Mouse (Mus musculus): ENCODE measurements around the gene Prkar1b. TPM values are rescaled to one million over a fixed set of nuclear protein-coding genes. Genes with fewer than 3 reads are reported as not detected.
A peak's percentile ranks its signal among the peaks of the same experiment; 100 is the strongest.

Gene Prkar1b
- polyA plus RNA-seq, 1 experiment, result 3.8 TPM

DNA sequence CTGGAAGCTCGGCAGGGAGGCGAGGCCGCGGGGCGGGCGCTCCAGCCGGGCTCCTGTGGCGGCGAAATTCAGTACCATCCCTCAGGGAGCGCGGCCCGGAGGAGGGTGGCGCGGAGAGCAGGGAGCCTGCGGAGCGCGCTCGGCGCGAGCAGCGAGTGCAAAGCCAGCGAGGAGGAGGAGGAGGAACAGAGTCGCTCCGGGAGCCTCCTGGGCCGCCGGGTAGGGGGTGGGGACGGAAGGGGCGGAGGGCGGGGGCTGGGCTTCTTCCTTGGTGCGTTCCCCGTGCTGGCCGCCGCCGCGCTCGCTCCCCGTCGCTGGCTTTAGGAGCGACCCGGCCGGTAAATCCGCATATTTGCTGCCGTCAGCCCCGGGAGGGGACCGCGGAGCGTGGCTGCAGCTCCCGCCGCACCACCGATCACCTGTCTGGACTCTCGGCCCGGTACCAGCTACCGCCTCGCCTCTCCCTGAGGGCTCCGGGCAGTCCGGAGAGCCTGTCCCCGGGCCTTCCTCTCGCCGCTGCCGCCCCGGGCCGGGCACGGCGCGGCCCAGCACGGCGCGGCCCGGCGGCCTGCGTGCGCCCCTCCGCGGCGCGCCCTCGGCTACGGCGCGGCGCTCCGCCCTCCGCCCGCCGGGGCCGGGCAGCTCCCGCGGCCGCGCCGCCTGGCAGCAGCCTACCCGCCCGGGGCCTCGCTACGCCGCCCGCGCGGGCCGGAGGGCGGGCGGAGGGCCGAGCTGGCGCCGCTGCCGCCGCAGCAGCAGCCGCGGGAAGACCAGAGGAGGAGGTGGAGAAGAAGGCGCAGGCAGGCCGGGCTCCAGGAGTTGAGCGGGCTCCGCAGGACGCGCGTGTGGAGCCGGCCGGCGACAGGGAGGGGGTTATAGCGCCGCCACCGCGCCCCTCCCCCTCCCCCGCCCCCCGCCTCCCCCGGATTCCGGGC lies 154.7 kb downstream of the Prkar1b start:
- Histone ChIP-seq H3K36me3 (ENCODE audit: control insufficient read depth, insufficient read depth, low read length) (no peaks in the 10 kb centered on the region), H3K4me3 (ENCODE audit: low read depth, low read length) (peak overlapping the region; percentile 82), H3K27me3 (ENCODE audit: control insufficient read depth, insufficient read depth, low read length) (no peaks in the 10 kb centered on the region; the same call in 1 of the 2 replicates), H3K4me1 (ENCODE audit: control insufficient read depth, insufficient read depth, insufficient read length, low read length) (peaks cover 39% of the 10 kb centered on the region), H3K27ac (ENCODE audit: insufficient read depth, low read depth, low read length) (peak overlapping the region; percentile 93)
- WGBS, result under 1% methylated on average over 104 of the region's 127 CpGs
- TF ChIP-seq CTCF (IDR thresholded peaks at IDR 0.05; ENCODE audit: extremely low read depth, insufficient read length, insufficient replicate concordance, low read depth, low read length), result no peak
- TF ChIP-seq POLR2A (IDR thresholded peaks at IDR 0.05; ENCODE audit: low read depth, low read length), result peak; percentile 38

DNA sequence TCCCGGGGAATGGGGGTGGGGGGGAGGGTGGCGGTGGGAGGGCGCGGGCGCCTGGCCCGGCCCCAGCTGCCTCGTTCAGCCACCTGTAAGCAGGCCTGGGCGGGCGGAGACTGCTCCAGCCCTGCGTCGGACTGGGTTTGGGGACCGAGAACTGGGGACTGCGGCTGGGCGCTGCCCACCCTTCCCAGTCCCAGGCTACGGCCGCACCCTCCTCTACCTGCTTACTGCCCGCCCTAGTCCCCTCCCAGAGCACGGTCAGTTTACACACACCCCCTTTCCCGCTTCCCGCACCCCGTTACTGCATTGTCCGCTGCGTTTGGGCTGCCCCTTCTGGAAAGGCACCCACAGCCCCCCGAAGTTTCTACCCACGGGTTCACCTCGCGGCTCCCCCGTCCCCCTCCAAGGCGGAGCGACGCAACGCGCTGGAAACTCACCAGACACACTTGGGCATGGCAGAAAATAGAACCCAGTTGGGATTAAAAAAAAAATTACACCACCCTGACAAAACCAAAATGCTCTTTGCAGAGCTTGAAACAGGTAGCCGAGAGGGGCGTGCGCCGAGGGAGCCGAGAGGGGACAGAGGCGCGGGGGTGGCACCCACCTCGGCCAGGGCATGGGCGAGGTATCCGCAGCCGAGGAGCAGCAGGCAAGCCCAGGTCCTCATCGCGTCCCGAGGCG lies 155.6 kb downstream of the Prkar1b start:
- 1% methylated on average over 45 of the region's 48 CpGs for WGBS
- Histone ChIP-seq H3K4me3 (ENCODE audit: low read depth, low read length) (peak overlapping the region; percentile 82), H3K27ac (ENCODE audit: insufficient read depth, low read depth, low read length) (peak overlapping the region; percentile 84), H3K4me1 (ENCODE audit: control insufficient read depth, insufficient read depth, insufficient read length, low read length) (peaks cover 43% of the 10 kb centered on the region), H3K27me3 (ENCODE audit: control insufficient read depth, insufficient read depth, low read length) (no peaks in the 10 kb centered on the region; the same call in 1 of the 2 replicates), H3K36me3 (ENCODE audit: control insufficient read depth, insufficient read depth, low read length) (no peaks in the 10 kb centered on the region)
- no peak; the same call in 1 of the 2 replicates for TF ChIP-seq POLR2A (IDR thresholded peaks at IDR 0.05; ENCODE audit: low read depth, low read length)
- TF ChIP-seq CTCF (IDR thresholded peaks at IDR 0.05; ENCODE audit: extremely low read depth, insufficient read length, insufficient replicate concordance, low read depth, low read length), result no peak

DNA sequence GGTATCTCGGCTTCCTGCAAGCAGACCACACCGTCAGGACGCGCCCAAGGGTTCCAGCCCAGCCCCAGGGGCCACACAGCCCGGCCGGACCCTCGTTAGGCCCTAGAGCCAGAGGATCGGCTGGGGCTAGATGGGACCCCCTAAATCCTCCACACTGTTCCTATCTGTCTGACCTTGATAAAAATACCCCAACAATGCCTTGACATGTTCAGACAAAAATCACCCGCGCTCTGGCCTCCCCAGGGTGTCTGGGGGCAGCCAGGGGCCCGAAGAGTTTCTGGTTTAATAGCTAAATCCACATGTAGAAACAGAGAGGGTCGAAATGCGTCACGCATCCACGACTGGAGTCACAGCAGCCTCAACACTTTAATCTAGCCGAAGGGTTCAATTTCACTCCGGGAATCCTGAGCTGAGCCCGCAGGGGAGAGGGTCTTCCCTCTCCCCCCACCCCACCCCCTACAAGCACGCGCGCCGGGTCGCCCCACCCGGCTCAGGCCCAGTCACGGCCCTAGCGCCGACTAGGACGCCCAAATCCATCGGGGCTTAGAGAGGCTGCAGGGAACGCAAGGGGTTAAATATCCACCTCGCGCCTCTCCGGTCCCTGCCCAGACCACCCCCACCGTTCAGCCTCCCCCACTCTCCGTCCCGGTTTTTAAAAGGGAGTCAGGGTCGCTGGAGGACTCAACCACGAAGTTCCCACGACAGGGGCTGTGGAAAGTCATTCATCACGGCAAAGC lies 156.3 kb downstream of the Prkar1b start:
- H3K27me3 ChIP-seq (ENCODE audit: control insufficient read depth, insufficient read depth, low read length), result no peaks in the 10 kb centered on the region; the same call in 1 of the 2 replicates
- H3K27ac ChIP-seq (ENCODE audit: insufficient read depth, low read depth, low read length), result peak overlapping the region; percentile 74
- no peaks in the 10 kb centered on the region for H3K36me3 ChIP-seq (ENCODE audit: control insufficient read depth, insufficient read depth, low read length)
- H3K4me1 ChIP-seq (ENCODE audit: control insufficient read depth, insufficient read depth, insufficient read length, low read length), result peaks cover 46% of the 10 kb centered on the region
- TF ChIP-seq CTCF (IDR thresholded peaks at IDR 0.05; ENCODE audit: extremely low read depth, insufficient read length, insufficient replicate concordance, low read depth, low read length), result no peak
- TF ChIP-seq POLR2A (IDR thresholded peaks at IDR 0.05; ENCODE audit: low read depth, low read length), result no peak
- 1% methylated on average over 40 of the region's 40 CpGs for WGBS
- peak overlapping the region; percentile 82 for H3K4me3 ChIP-seq (ENCODE audit: low read depth, low read length)

DNA sequence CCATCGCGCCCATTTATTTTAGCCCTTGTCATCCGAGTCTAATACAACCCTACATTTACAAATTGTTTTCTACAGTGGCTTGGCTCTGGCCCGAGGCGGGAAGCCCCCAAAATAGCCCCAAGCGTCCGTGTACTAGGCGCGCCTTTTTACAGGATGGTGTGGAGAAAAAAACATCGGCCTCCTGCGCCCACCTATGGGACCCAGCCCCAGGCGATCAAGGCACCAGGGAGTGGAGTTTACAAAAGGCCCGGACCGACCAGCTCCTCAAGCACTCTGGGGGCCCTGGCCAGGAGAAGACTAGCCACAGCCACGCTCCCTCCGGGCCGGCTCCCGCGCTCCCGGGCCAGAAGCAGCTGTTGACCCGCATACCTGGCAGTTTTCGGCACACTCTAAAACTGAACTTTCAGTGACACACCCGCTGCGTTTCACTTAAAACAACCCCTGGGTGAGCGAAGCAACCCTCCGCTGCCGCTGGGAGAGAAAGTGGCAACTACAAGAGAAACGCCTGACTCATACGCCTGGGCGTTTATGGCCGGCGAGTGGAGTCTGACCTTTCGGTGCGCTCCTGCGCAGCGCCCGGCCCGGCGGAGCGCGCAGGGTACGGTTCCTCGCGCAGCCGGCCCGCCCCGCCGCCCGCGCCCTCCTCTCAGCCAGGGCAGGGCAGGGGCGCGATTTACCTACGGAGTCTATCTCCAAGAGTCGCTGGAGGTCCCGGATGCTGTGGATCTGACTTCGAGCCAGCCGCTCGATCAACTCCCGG lies 157.0 kb downstream of the Prkar1b start:
- Histone ChIP-seq H3K27ac (ENCODE audit: insufficient read depth, low read depth, low read length) (peak overlapping the region; percentile 74), H3K4me3 (ENCODE audit: low read depth, low read length) (peak overlapping the region; percentile 82), H3K36me3 (ENCODE audit: control insufficient read depth, insufficient read depth, low read length) (peaks cover 4% of the 10 kb centered on the region), H3K4me1 (ENCODE audit: control insufficient read depth, insufficient read depth, insufficient read length, low read length) (peaks cover 39% of the 10 kb centered on the region), H3K27me3 (ENCODE audit: control insufficient read depth, insufficient read depth, low read length) (no peaks in the 10 kb centered on the region)
- WGBS, result 12% methylated on average over 59 of the region's 59 CpGs
- TF ChIP-seq POLR2A (IDR thresholded peaks at IDR 0.05; ENCODE audit: low read depth, low read length), result no peak
- no peak for TF ChIP-seq CTCF (IDR thresholded peaks at IDR 0.05; ENCODE audit: extremely low read depth, insufficient read length, insufficient replicate concordance, low read depth, low read length)

DNA sequence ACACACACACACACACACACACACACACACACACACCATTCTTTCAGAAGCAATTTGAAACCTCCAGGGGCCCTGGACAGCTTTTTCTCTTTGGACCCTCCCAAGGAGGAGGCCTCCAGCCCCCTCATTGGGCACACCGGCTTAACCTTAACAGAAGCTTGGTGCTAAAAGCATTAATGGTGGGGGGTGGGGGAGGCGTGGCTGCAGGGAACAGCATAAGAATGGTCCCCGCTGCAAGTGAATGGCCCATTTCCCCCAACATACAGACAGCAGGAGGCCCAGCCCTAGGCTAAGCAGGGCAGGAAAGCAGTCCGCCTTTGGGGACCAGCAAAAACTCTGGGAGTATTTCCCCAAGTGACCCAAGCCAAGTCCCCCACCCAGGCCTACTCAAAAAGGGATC lies 158.1 kb downstream of the Prkar1b start:
- H3K4me3 ChIP-seq (ENCODE audit: low read depth, low read length), result no peak overlapping the region
- WGBS, result 84% methylated on average over 4 of the region's 4 CpGs
- H3K27me3 ChIP-seq (ENCODE audit: control insufficient read depth, insufficient read depth, low read length), result no peaks in the 10 kb centered on the region
- peaks cover 15% of the 10 kb centered on the region for H3K36me3 ChIP-seq (ENCODE audit: control insufficient read depth, insufficient read depth, low read length)
- no peak overlapping the region for H3K27ac ChIP-seq (ENCODE audit: insufficient read depth, low read depth, low read length)
- no peak for TF ChIP-seq POLR2A (IDR thresholded peaks at IDR 0.05; ENCODE audit: low read depth, low read length)
- no peak for TF ChIP-seq CTCF (IDR thresholded peaks at IDR 0.05; ENCODE audit: extremely low read depth, insufficient read length, insufficient replicate concordance, low read depth, low read length)
- peaks cover 30% of the 10 kb centered on the region for H3K4me1 ChIP-seq (ENCODE audit: control insufficient read depth, insufficient read depth, insufficient read length, low read length)

DNA sequence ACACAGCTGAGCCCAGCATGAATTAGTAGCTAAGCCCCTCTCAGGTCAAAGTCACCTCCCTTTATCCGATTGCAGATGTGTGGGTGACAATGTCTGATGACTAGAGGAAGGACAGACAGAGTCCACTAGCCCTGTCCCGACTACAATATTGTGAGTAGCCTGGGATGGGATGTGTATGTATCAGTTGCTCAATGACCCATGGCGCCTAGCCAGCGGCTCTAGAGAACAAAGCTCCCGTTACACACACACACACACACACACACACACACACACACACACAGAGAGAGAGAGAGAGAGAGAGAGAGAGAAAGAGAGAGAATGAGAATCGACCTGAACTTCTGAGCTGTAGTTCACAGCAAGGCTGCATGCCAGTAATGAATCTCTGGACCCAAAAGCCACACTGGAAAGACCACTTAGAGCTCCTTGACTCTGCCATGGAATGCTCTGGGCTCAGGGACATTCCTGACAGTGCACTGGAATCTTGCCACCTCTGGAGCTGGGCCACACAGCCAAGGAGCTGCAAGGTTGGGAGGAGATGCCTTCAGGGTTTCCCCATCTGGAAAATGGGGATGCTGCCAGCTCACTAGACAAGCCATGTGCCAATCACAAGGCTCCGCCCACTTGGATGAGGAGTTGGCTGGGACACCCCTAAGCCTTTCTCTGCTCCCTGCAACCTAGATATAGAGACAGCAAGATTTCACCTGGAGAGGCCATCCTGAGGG lies 159.0 kb downstream of the Prkar1b start:
- 25% methylated on average over 7 of the region's 7 CpGs for WGBS
- H3K27me3 ChIP-seq (ENCODE audit: control insufficient read depth, insufficient read depth, low read length), result no peaks in the 10 kb centered on the region
- peaks cover 25% of the 10 kb centered on the region; the same call in 1 of the 2 replicates for H3K4me1 ChIP-seq (ENCODE audit: control insufficient read depth, insufficient read depth, insufficient read length, low read length)
- peaks cover 21% of the 10 kb centered on the region for H3K36me3 ChIP-seq (ENCODE audit: control insufficient read depth, insufficient read depth, low read length)
- H3K27ac ChIP-seq (ENCODE audit: insufficient read depth, low read depth, low read length), result no peak overlapping the region
- no peak overlapping the region for H3K4me3 ChIP-seq (ENCODE audit: low read depth, low read length)
- TF ChIP-seq CTCF (IDR thresholded peaks at IDR 0.05; ENCODE audit: extremely low read depth, insufficient read length, insufficient replicate concordance, low read depth, low read length) (no peak), POLR2A (IDR thresholded peaks at IDR 0.05; ENCODE audit: low read depth, low read length) (no peak)

Data from small intestine, adult 2 months (tissue).